Mouse (Mus musculus): Measurements from ENCODE around the gene Olfr64. TPM values are rescaled to one million over a fixed set of nuclear protein-coding genes. Genes with fewer than 3 reads are reported as not detected.

Olfr64 gene
- total RNA-seq, 2 experiments from 2014 or later, result not detected

Other genes with a start within 250 kb of the Olfr64 start
- gene Olfr623, start 230.8 kb downstream of the Olfr64 start, total RNA-seq (2021), result not detected
- under 1 TPM in 1 of 2 experiments, not detected in 1; 0.05 TPM for gene Olfr624, start 223.3 kb downstream of the Olfr64 start, total RNA-seq (2021)
- gene Olfr625-ps1, start 211.8 kb downstream of the Olfr64 start, total RNA-seq (2021), result not detected
- not detected for gene Olfr243, start 179.8 kb downstream of the Olfr64 start, total RNA-seq (2021)
- not detected for gene Olfr628, start 164.1 kb downstream of the Olfr64 start, total RNA-seq (2021)
- gene Olfr629, start 149.5 kb downstream of the Olfr64 start, total RNA-seq (2021), result not detected
- gene Olfr630, start 137.2 kb downstream of the Olfr64 start, total RNA-seq (2021), result not detected
- gene Olfr69, start 122.9 kb downstream of the Olfr64 start, total RNA-seq (2021), result not detected
- not detected for gene Olfr68, start 114.8 kb downstream of the Olfr64 start, total RNA-seq (2021)
- gene Olfr67, start 102.7 kb downstream of the Olfr64 start, total RNA-seq (2021), result not detected
- gene Hbb-bt, start 80.5 kb downstream of the Olfr64 start, total RNA-seq (2021), result 10 to 100 TPM; 73.9 to 75.8 TPM
- 100 to 1,000 TPM; 561 to 593 TPM for gene Hbb-bs, start 66.4 kb downstream of the Olfr64 start, total RNA-seq (2021)
- gene Hbb-bh2, start 54.0 kb downstream of the Olfr64 start, total RNA-seq (2021), result not detected
- gene Hbb-bh1, start 51.3 kb downstream of the Olfr64 start, total RNA-seq (2021), result not detected
- not detected for gene Hbb-y, start 41.3 kb downstream of the Olfr64 start, total RNA-seq (2021)
- not detected for gene Olfr66, start 8.2 kb downstream of the Olfr64 start, total RNA-seq (2021)
- gene Olfr65, start 9.0 kb upstream of the Olfr64 start, total RNA-seq (2021), result not detected
- gene Olfr631, start 34.3 kb upstream of the Olfr64 start, total RNA-seq (2021), result not detected
- not detected for gene Olfr632, start 39.9 kb upstream of the Olfr64 start, total RNA-seq (2021)
- gene Olfr633, start 50.0 kb upstream of the Olfr64 start, total RNA-seq (2021), result not detected
- gene Olfr635, start 76.7 kb upstream of the Olfr64 start, total RNA-seq (2021), result under 1 TPM; 0.05 to 0.07 TPM
- gene Olfr638, start 104.3 kb upstream of the Olfr64 start, total RNA-seq (2021), result not detected
- under 1 TPM; 0.05 to 0.16 TPM for gene Olfr639, start 122.8 kb upstream of the Olfr64 start, total RNA-seq (2021)
- not detected for gene Olfr640, start 131.1 kb upstream of the Olfr64 start, total RNA-seq (2021)
- gene Olfr641, start 141.0 kb upstream of the Olfr64 start, total RNA-seq (2021), result not detected
- not detected for gene Olfr642, start 158.2 kb upstream of the Olfr64 start, total RNA-seq (2021)
- gene 4930516K23Rik, start 167.0 kb upstream of the Olfr64 start, total RNA-seq (2021), result not detected
- not detected for gene Olfr644, start 177.4 kb upstream of the Olfr64 start, total RNA-seq (2021)
- not detected for gene Olfr645, start 191.0 kb upstream of the Olfr64 start, total RNA-seq (2021)
- gene Olfr646, start 210.4 kb upstream of the Olfr64 start, total RNA-seq (2021), result not detected
- not detected for gene Ubqln5, start 235.3 kb upstream of the Olfr64 start, total RNA-seq (2021)
- gene Olfr643, start 242.9 kb upstream of the Olfr64 start, total RNA-seq (2021), result not detected
- gene Ubqln3, start 248.8 kb upstream of the Olfr64 start, total RNA-seq (2021), result not detected

Measured in layer of hippocampus, postnatal 25 days (tissue).